Mouse (Mus musculus) limb, embryonic 14.5 days (tissue): ENCODE measurements around the gene Fam205a4. TPM values are rescaled to one million over a fixed set of nuclear protein-coding genes. Genes with fewer than 3 reads are reported as not detected.
"Not testable (repeated sequence)": the region's sequence is repeated elsewhere in the genome, so short reads cannot be mapped to it uniquely, and the experiment has no call there.

ENCODE experiments used
- ATAC-seq: fragments of 200-750 bp; cut with Nextera tagmentation; 2 replicates; pipeline ENCODE4 v1.8.0; 2017; ENCODE audit warnings: low read depth, moderate number of reproducible peaks, moderate TSS enrichment; ENCODE audit not compliant: low FRiP score
- DNase-seq: peaks from one replicate; pipeline ENCODE4 v3.0.0-alpha.2; 2015; ENCODE audit warnings: low spot score
- H3K27ac ChIP-seq: fragments of 300-500 bp; sonication (generic); replicated peaks from 2 replicates; pipeline ENCODE4 v1.5.1; 2014; ENCODE audit warnings: low read depth, mild to moderate bottlenecking, low read length, moderate library complexity, mixed read lengths
- H3K27me3 ChIP-seq: fragments of 300-500 bp; sonication (generic); 2 replicates; pipeline ENCODE4 v1.6.1; 2014; ENCODE audit warnings: low read length, mixed read lengths; ENCODE audit not compliant: control insufficient read depth, insufficient read depth
- H3K36me3 ChIP-seq: fragments of 300-500 bp; sonication (generic); 2 replicates; pipeline ENCODE4 v1.6.1; 2014; ENCODE audit warnings: mild to moderate bottlenecking, low read length, moderate library complexity, mixed read lengths; ENCODE audit not compliant: control insufficient read depth, insufficient read depth
- H3K4me1 ChIP-seq: fragments of 300-500 bp; sonication (generic); 2 replicates; pipeline ENCODE4 v1.6.1; 2014; ENCODE audit warnings: antibody characterized with exemption, low read length, mixed read lengths; ENCODE audit not compliant: control insufficient read depth, insufficient read depth
- H3K4me2 ChIP-seq: fragments of 300-500 bp; sonication (generic); replicated peaks from 2 replicates; pipeline ENCODE4 v1.6.1; 2014; ENCODE audit warnings: low read depth, mild to moderate bottlenecking, low read length, moderate library complexity; ENCODE audit not compliant: severe bottlenecking
- H3K4me3 ChIP-seq: fragments of 300-500 bp; sonication (generic); replicated peaks from 2 replicates; pipeline ENCODE4 v1.5.1; 2014; ENCODE audit warnings: low read length
- H3K9ac ChIP-seq: fragments of 300-500 bp; sonication (generic); 2 replicates; pipeline ENCODE4 v1.6.1; 2014; ENCODE audit warnings: mild to moderate bottlenecking, low read depth, low read length, moderate library complexity; ENCODE audit not compliant: severe bottlenecking
- H3K9me3 ChIP-seq: fragments of 300-500 bp; sonication (generic); 2 replicates; pipeline ENCODE4 v1.6.1; 2016; ENCODE audit warnings: low read length; ENCODE audit not compliant: control insufficient read depth
- WGBS: fragments of 180-500 bp; shearing (Covaris S2); extraction: QIAGEN DNeasy Blood & Tissue Kit; methylation state at CpG from one replicate; pipeline ENCODE4 v1.1.7; 2014; 5-methylcytosine and 5-hydroxymethylcytosine counted together
- polyA plus RNA-seq, 2 experiments: library from polyadenylated mRNA; depleted of rRNA in 1 of 2; stranded (reverse) in 1 of 2; unstranded in 1 of 2; fragments of >200 nt; fragmentation: Nextera tagmentation in 1 of 2; extraction: Ambion mirVana in 1 of 2; gene quantifications; 2 replicates each; pipeline versions ENCODE4 v1.2.1 to v1.2.3; 2012 to 2014

Fam205a4 gene
- polyA plus RNA-seq (2012; rRNA removed) (0.98 and 1.2 TPM in 2 replicates), polyA plus RNA-seq (2014; fragmentation: Nextera tagmentation; extraction: Ambion mirVana) (0.58 and 0.66 TPM in 2 replicates)

DNA sequence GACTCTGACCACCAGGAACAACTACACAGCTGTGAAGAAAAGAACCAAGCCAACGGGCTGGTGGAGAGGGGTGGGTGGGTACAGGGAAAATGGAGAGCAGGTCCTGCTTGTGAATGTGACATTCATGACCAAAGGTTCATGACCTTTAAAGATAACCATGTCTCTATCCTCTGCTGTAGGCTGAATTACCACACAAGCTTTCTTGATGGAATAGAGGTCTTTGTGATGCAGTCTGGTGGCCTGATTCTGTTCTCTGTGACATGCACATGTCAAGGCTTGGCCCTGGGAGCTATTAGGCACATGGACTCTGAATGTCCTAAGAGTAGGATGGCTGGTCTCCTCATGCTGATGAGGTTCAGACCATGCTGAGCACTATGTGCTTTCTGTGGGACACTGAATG lies at the start of gene Fam205a4:
TSS of gene Fam205a4 (plus strand) at position 301 of the 400 bp plus-strand sequence.
- not testable (repeated sequence) for DNase-seq, H3K4me2 ChIP-seq, H3K4me3 ChIP-seq, H3K27ac ChIP-seq, H3K36me3 ChIP-seq, H3K4me1 ChIP-seq, H3K9ac ChIP-seq, H3K27me3 ChIP-seq, H3K9me3 ChIP-seq, ATAC-seq
- no CpG with 5 or more reads among the region's 1 CpGs for WGBS

GRCm38 (mm10) chr4:41941272-41941671 lies 24.6 kb upstream of the Fam205a4 start, which contains the start of gene Gm20878:
Gm20878 (plus strand) TSS chr4:41941572.
- not testable (repeated sequence) for H3K27ac ChIP-seq, H3K4me3 ChIP-seq, ATAC-seq, H3K9ac ChIP-seq, H3K4me1 ChIP-seq, H3K36me3 ChIP-seq, DNase-seq, H3K4me2 ChIP-seq, H3K27me3 ChIP-seq, H3K9me3 ChIP-seq
- no CpG with 5 or more reads among the region's 8 CpGs for WGBS

Other genes starting within 250 kb of the Fam205a4 start
- gene Dctn3, start 242.9 kb upstream of the Fam205a4 start, polyA plus RNA-seq (2012; rRNA removed): 64.2 and 70.1 TPM in 2 replicates
- gene Dctn3, start 242.9 kb upstream of the Fam205a4 start, polyA plus RNA-seq (2014; fragmentation: Nextera tagmentation; extraction: Ambion mirVana): 99.1 and 101 TPM in 2 replicates
- gene Arid3c, start 234.9 kb upstream of the Fam205a4 start, polyA plus RNA-seq (2012; rRNA removed): 0.09 and 0.20 TPM in 2 replicates
- gene Arid3c, start 234.9 kb upstream of the Fam205a4 start, polyA plus RNA-seq (2014; fragmentation: Nextera tagmentation; extraction: Ambion mirVana): 0.29 TPM in 1 of 2 replicates, not detected in the other
- gene Galt, start 210.8 kb upstream of the Fam205a4 start, polyA plus RNA-seq (2012; rRNA removed): 83.3 and 119 TPM in 2 replicates
- gene Galt, start 210.8 kb upstream of the Fam205a4 start, polyA plus RNA-seq (2014; fragmentation: Nextera tagmentation; extraction: Ambion mirVana): 39.5 and 43.6 TPM in 2 replicates
- 79.2 and 91.4 TPM in 2 replicates for gene Sigmar1, start 209.9 kb upstream of the Fam205a4 start, polyA plus RNA-seq (2012; rRNA removed)
- 85.3 and 88.9 TPM in 2 replicates for gene Sigmar1, start 209.9 kb upstream of the Fam205a4 start, polyA plus RNA-seq (2014; fragmentation: Nextera tagmentation; extraction: Ambion mirVana)
- 96.6 and 107 TPM in 2 replicates for gene Ccl27a, start 191.8 kb upstream of the Fam205a4 start, polyA plus RNA-seq (2012; rRNA removed)
- 44.9 and 50.9 TPM in 2 replicates for gene Ccl27a, start 191.8 kb upstream of the Fam205a4 start, polyA plus RNA-seq (2014; fragmentation: Nextera tagmentation; extraction: Ambion mirVana)
- gene Gm21541, start 62.4 kb upstream of the Fam205a4 start, polyA plus RNA-seq (2012; rRNA removed): 2.8 and 12.6 TPM in 2 replicates
- gene Gm21541, start 62.4 kb upstream of the Fam205a4 start, polyA plus RNA-seq (2014; fragmentation: Nextera tagmentation; extraction: Ambion mirVana): 25.2 TPM in 1 of 2 replicates, not detected in the other
- 3.7 and 5.8 TPM in 2 replicates for gene Gm20878, start 24.5 kb upstream of the Fam205a4 start, polyA plus RNA-seq (2012; rRNA removed)
- gene Gm20878, start 24.5 kb upstream of the Fam205a4 start, polyA plus RNA-seq (2014; fragmentation: Nextera tagmentation; extraction: Ambion mirVana): 1.6 and 1.8 TPM in 2 replicates
- gene Gm21093, start 68.7 kb downstream of the Fam205a4 start, polyA plus RNA-seq (2012; rRNA removed): 0.04 and 0.20 TPM in 2 replicates
- gene Gm21093, start 68.7 kb downstream of the Fam205a4 start, polyA plus RNA-seq (2014; fragmentation: Nextera tagmentation; extraction: Ambion mirVana): 0.22 TPM in 1 of 2 replicates, not detected in the other
- gene Gm3893, start 125.1 kb downstream of the Fam205a4 start, polyA plus RNA-seq (2012; rRNA removed): not detected in 2 replicates
- not detected in 2 replicates for gene Gm3893, start 125.1 kb downstream of the Fam205a4 start, polyA plus RNA-seq (2014; fragmentation: Nextera tagmentation; extraction: Ambion mirVana)
- not detected in 2 replicates for gene Gm13304, start 148.8 kb downstream of the Fam205a4 start, polyA plus RNA-seq (2012; rRNA removed)
- gene Gm13304, start 148.8 kb downstream of the Fam205a4 start, polyA plus RNA-seq (2014; fragmentation: Nextera tagmentation; extraction: Ambion mirVana): 5.9 TPM in 1 of 2 replicates, not detected in the other
- 0.30 and 0.42 TPM in 2 replicates for gene Gm13306, start 187.4 kb downstream of the Fam205a4 start, polyA plus RNA-seq (2012; rRNA removed)
- gene Gm13306, start 187.4 kb downstream of the Fam205a4 start, polyA plus RNA-seq (2014; fragmentation: Nextera tagmentation; extraction: Ambion mirVana): 0.64 TPM in 1 of 2 replicates, not detected in the other
- 0.10 and 0.20 TPM in 2 replicates for gene Gm13305, start 202.5 kb downstream of the Fam205a4 start, polyA plus RNA-seq (2012; rRNA removed)
- gene Gm13305, start 202.5 kb downstream of the Fam205a4 start, polyA plus RNA-seq (2014; fragmentation: Nextera tagmentation; extraction: Ambion mirVana): 0.89 TPM in 1 of 2 replicates, not detected in the other